Mouse (Mus musculus): ENCODE data around the gene Cacul1. TPM values are rescaled to one million over a fixed set of nuclear protein-coding genes. Genes with fewer than 3 reads are reported as not detected.

The Cacul1 gene
- polyA plus RNA-seq, 1 experiment from 2014 or later = 17.6 TPM

DNA sequence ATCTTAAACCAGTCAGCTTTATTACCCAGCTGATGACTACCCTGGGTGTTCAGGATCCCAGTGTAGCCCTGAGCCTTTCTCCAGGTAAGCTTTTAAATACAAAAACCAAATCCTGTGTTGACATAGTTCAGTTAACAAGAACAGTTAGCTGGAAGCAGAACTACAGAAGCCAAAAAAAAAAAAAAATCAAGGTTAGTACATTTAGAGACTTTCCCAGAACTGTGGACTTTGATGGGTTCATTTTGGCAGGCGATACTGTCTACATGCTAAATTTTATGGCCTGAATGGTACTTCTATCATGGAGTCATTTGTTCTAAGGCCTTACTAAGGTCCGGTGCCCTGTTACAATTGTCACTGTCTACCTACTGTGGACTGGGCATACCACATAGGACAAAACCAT is 8.8 kb upstream of the Cacul1 start:
- no peak overlapping the region for H3K27ac ChIP-seq (ENCODE audit: low read length)
- 94% methylated on average over 2 of the region's 2 CpGs for WGBS
- no peak overlapping the region for H3K9ac ChIP-seq (replicated peaks; ENCODE audit: low read depth, low read length)
- H3K36me3 ChIP-seq (ENCODE audit: control insufficient read depth, insufficient read depth) = no peaks in the 10 kb centered on the region
- no peaks in the 10 kb centered on the region for H3K4me1 ChIP-seq (replicated peaks; ENCODE audit: control insufficient read depth, insufficient read depth, low read length)
- H3K9me3 ChIP-seq (ENCODE audit: control insufficient read depth, low read length) = no peaks in the 10 kb centered on the region
- H3K4me2 ChIP-seq (ENCODE audit: low read length) = no peak overlapping the region
- no peak overlapping the region for H3K4me3 ChIP-seq (replicated peaks; ENCODE audit: low read length)
- H3K27me3 ChIP-seq (replicated peaks; ENCODE audit: control insufficient read depth, insufficient read depth, low read length) = no peaks in the 10 kb centered on the region
- no peak for ATAC-seq

DNA sequence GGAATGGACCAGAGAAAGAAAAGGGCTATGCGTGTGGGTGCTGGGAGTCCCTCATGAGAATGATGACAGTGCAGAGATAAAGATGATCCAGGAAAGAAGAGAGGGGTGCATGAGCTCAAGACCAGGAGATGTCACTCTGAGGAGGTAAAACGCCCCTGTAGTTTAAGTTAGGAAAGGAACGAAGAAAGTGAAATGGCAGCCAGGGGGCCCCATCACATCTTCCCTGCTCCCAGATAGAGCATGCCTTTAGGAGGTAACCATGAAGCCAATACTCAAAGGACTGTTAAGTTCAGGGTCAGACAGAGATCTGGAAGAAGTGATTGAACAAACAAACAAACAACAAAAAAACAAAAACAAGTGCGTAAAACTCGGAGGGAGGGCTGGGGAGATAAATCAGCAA is 5.8 kb upstream of the Cacul1 start:
- WGBS = 75% methylated on average over 5 of the region's 5 CpGs
- H3K9ac ChIP-seq (replicated peaks; ENCODE audit: low read depth, low read length) = no peak overlapping the region
- no peak overlapping the region for H3K27ac ChIP-seq (ENCODE audit: low read length)
- no peaks in the 10 kb centered on the region for H3K36me3 ChIP-seq (ENCODE audit: control insufficient read depth, insufficient read depth)
- H3K4me1 ChIP-seq (replicated peaks; ENCODE audit: control insufficient read depth, insufficient read depth, low read length) = no peaks in the 10 kb centered on the region
- no peak overlapping the region for H3K4me3 ChIP-seq (replicated peaks; ENCODE audit: low read length)
- H3K4me2 ChIP-seq (ENCODE audit: low read length) = no peak overlapping the region
- no peak for ATAC-seq
- no peaks in the 10 kb centered on the region for H3K9me3 ChIP-seq (ENCODE audit: control insufficient read depth, low read length)
- H3K27me3 ChIP-seq (replicated peaks; ENCODE audit: control insufficient read depth, insufficient read depth, low read length) = no peaks in the 10 kb centered on the region

DNA sequence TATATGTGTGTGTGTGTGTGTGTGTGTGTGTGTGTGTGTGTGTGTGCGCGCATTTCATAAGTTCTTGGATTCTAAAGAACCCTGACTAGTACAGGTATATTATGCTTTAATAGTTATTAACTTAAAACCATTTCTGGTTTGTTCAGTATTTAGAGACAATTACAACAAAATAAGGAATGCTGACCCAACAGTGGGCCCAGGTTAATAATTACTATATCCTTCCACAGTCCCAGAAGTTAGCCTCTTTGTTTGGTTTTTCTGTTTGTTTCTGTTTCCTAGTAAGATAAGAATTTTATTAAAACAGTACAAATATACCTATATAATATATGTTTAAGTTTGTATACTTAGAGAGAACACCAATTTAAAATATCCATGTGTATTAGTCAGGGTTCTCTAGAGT is 2.4 kb upstream of the Cacul1 start:
- ATAC-seq = no peak
- Histone ChIP-seq H3K4me1 (replicated peaks; ENCODE audit: control insufficient read depth, insufficient read depth, low read length) (peaks cover 12% of the 10 kb centered on the region), H3K4me2 (ENCODE audit: low read length) (no peak overlapping the region), H3K9me3 (ENCODE audit: control insufficient read depth, low read length) (no peaks in the 10 kb centered on the region), H3K36me3 (ENCODE audit: control insufficient read depth, insufficient read depth) (no peaks in the 10 kb centered on the region), H3K9ac (replicated peaks; ENCODE audit: low read depth, low read length) (no peak overlapping the region), H3K27ac (ENCODE audit: low read length) (no peak overlapping the region), H3K4me3 (replicated peaks; ENCODE audit: low read length) (no peak overlapping the region), H3K27me3 (replicated peaks; ENCODE audit: control insufficient read depth, insufficient read depth, low read length) (no peaks in the 10 kb centered on the region)
- 94% methylated on average over 2 of the region's 2 CpGs for WGBS

DNA sequence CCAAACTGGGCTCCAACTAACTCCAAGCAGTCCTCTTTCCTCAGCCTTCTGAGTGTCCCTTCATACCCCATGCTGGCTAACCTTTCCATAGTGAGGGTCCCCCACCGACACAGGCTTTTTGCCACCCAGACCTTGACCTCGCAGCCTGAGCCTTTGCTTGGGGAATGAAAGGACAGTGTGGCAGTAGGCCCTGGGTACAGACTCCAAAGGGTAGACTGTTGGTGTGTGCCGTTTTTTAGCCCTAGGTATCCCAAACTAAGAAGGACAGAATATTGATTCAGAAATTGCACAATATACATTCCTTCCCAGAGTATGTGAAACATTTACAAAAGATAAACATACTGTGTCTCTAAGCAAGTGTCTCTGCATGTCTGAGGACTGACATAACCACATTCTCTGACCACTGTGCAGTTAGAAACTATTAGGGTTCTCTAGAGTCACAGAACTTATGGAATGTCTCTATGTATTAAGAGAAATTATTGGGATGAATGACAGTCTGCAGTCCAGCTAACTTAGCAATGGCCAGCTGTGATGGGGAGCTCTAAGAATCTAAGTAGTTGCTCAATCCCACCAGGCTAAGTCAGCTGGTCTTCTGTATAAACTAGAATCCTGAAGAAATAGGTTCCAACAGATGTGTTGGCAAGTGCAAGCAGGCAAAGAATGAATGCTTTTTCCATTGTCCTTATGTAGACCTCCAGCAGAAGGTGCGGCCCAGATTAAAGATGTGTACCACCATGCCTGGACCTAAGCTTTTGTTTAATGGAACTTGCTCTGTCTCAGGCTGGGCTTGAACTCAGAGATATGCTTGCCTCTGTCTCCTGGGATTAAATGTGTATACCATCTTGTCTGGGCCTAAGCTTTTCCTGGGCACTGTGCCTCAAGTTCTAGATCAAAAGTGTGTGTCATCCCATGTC is 809 bp upstream of the Cacul1 start:
- peak overlapping the region; percentile 76 for H3K27ac ChIP-seq (ENCODE audit: low read length)
- ATAC-seq = peak; percentile 60
- H3K27me3 ChIP-seq (replicated peaks; ENCODE audit: control insufficient read depth, insufficient read depth, low read length) = no peaks in the 10 kb centered on the region
- no peaks in the 10 kb centered on the region for H3K9me3 ChIP-seq (ENCODE audit: control insufficient read depth, low read length)
- no peaks in the 10 kb centered on the region for H3K36me3 ChIP-seq (ENCODE audit: control insufficient read depth, insufficient read depth)
- H3K4me2 ChIP-seq (ENCODE audit: low read length) = peak overlapping the region; percentile 72
- H3K4me3 ChIP-seq (replicated peaks; ENCODE audit: low read length) = peak overlapping the region; percentile 100
- peaks cover 20% of the 10 kb centered on the region for H3K4me1 ChIP-seq (replicated peaks; ENCODE audit: control insufficient read depth, insufficient read depth, low read length)
- 38% methylated on average over 4 of the region's 4 CpGs for WGBS
- peak overlapping the region; percentile 98 for H3K9ac ChIP-seq (replicated peaks; ENCODE audit: low read depth, low read length)

DNA sequence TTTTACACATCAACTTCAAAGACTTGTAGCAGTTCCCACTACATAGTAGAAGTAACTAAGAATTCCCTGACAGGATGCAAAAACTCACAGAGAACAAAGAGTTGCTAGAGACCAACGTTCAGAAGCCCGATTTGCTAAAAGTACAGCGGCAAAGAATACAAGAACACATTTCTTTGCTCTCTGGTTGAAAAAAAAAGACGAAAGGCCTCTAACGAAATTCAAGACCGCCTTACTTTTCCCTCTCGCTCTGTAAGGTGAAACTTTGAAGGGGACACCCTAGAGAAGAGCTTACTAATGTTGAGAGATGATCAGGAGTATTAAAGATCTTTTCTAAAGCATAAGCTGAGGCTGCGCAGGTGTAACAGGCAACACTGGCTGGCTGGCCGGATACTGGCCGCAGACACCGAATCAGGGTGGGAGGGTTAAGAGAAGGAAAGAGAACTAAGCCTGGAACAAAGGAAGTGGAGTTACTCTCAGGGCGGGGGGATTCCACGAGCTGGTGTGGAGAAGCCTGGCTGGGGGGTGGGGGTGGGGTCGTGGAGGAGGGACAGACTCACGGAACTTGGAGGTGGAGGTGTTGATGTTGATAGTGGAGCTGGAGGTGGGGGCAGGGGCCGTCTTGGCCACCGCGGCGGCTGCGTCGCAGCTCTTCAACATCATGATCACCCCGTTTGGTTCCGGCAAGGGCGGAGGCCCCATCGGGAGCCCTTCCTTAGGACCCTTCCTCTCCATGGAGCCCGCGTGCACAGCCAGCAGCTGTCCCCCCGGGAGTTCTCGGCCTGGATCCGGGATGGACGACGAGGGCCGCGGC is 849 bp downstream of the Cacul1 start:
- peak overlapping the region; percentile 98 for H3K9ac ChIP-seq (replicated peaks; ENCODE audit: low read depth, low read length)
- WGBS = 1% methylated on average over 26 of the region's 34 CpGs
- peak overlapping the region; percentile 100 for H3K4me3 ChIP-seq (replicated peaks; ENCODE audit: low read length)
- peak overlapping the region; percentile 72 for H3K4me2 ChIP-seq (ENCODE audit: low read length)
- ATAC-seq = peak; percentile 54
- H3K9me3 ChIP-seq (ENCODE audit: control insufficient read depth, low read length) = no peaks in the 10 kb centered on the region
- peak overlapping the region; percentile 76 for H3K27ac ChIP-seq (ENCODE audit: low read length)
- no peaks in the 10 kb centered on the region for H3K36me3 ChIP-seq (ENCODE audit: control insufficient read depth, insufficient read depth)
- no peaks in the 10 kb centered on the region for H3K27me3 ChIP-seq (replicated peaks; ENCODE audit: control insufficient read depth, insufficient read depth, low read length)
- peaks cover 24% of the 10 kb centered on the region for H3K4me1 ChIP-seq (replicated peaks; ENCODE audit: control insufficient read depth, insufficient read depth, low read length)

DNA sequence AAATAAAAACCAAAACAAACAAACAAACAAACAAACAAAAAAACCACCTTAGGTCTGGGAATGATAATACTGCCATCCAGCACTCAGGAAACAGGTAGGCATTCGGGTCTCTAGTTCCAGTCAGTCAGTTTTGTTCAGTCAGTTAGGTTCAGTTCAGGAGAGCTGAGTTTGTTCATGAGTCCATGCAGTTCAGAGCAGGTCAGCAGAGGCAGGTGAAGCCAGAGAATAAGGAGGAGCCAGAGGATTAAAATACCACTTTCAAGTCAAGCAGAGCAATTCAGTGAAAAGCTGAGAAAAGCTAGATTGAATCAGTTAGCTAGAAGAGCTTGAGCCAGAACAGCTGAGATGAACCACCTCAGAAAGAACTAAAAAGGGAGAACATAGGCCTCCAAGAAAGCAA is 4.1 kb downstream of the Cacul1 start:
- H3K9ac ChIP-seq (replicated peaks; ENCODE audit: low read depth, low read length) = no peak overlapping the region
- H3K4me2 ChIP-seq (ENCODE audit: low read length) = no peak overlapping the region
- peaks cover 30% of the 10 kb centered on the region for H3K4me1 ChIP-seq (replicated peaks; ENCODE audit: control insufficient read depth, insufficient read depth, low read length)
- H3K27ac ChIP-seq (ENCODE audit: low read length) = no peak overlapping the region
- no peak overlapping the region for H3K4me3 ChIP-seq (replicated peaks; ENCODE audit: low read length)
- 91% methylated on average over 1 of the region's 1 CpGs for WGBS
- no peaks in the 10 kb centered on the region for H3K27me3 ChIP-seq (replicated peaks; ENCODE audit: control insufficient read depth, insufficient read depth, low read length)
- no peaks in the 10 kb centered on the region for H3K9me3 ChIP-seq (ENCODE audit: control insufficient read depth, low read length)
- no peak for ATAC-seq
- H3K36me3 ChIP-seq (ENCODE audit: control insufficient read depth, insufficient read depth) = no peaks in the 10 kb centered on the region

DNA sequence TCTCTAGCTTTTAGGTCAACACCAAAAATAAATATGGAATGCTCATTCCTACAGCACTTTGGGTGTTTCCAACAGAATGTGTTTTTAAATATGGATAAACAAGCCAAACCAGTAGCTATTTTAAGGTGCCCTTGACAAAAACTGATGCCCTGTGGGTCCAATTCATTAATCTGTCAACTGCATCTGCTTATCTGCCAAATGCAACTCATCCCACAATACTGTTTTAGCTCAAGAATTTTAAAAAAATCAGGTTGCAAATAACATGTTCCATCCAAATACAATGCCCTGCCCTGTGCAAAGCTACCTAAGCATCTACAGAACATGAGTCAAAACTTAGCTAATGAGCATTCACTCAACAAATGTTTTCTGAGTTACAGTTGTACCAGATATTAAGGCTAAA is 20.3 kb downstream of the Cacul1 start:
- H3K9me3 ChIP-seq (ENCODE audit: control insufficient read depth, low read length) = no peaks in the 10 kb centered on the region
- H3K36me3 ChIP-seq (ENCODE audit: control insufficient read depth, insufficient read depth) = peaks cover 3% of the 10 kb centered on the region; the same call in 1 of the 2 replicates
- H3K4me3 ChIP-seq (replicated peaks; ENCODE audit: low read length) = no peak overlapping the region
- no peaks in the 10 kb centered on the region for H3K4me1 ChIP-seq (replicated peaks; ENCODE audit: control insufficient read depth, insufficient read depth, low read length)
- H3K9ac ChIP-seq (replicated peaks; ENCODE audit: low read depth, low read length) = no peak overlapping the region
- ATAC-seq = no peak
- no peak overlapping the region for H3K27ac ChIP-seq (ENCODE audit: low read length)
- H3K4me2 ChIP-seq (ENCODE audit: low read length) = no peak overlapping the region
- H3K27me3 ChIP-seq (replicated peaks; ENCODE audit: control insufficient read depth, insufficient read depth, low read length) = no peaks in the 10 kb centered on the region

DNA sequence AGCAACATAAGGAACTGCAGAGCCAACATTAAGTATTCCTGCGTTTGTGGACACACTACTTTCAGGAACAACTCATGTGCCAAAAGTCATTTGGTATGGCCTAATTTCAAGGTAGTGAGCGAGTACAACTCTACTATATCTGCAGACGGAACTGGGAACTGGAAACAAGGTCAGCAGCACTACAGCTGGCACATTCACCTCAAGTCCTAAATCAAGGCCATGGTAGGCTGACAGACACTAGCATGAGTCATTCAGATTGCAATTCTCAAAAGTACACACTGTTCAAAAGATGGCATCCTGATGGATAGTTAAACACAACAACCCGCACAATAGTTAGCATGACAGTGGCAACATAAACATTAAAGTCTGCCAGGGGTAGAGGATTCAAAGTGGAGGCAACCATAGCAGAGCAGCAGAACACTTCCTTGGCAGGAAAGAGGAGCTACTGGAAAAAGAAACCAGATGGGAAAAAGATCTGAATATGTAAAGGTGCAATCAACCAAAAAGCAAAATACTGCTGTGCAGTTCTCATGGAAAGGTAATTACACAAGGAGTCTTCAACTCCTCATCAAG is 25.9 kb downstream of the Cacul1 start:
- Histone ChIP-seq H3K4me1 (replicated peaks; ENCODE audit: control insufficient read depth, insufficient read depth, low read length) (0 out of 2 replicates have a peak, but pooled peaks cover 3% of the 10 kb centered on the region), H3K36me3 (ENCODE audit: control insufficient read depth, insufficient read depth) (no peaks in the 10 kb centered on the region), H3K27me3 (replicated peaks; ENCODE audit: control insufficient read depth, insufficient read depth, low read length) (no peaks in the 10 kb centered on the region), H3K27ac (ENCODE audit: low read length) (no peak overlapping the region), H3K9me3 (ENCODE audit: control insufficient read depth, low read length) (no peaks in the 10 kb centered on the region), H3K4me3 (replicated peaks; ENCODE audit: low read length) (no peak overlapping the region), H3K4me2 (ENCODE audit: low read length) (no peak overlapping the region), H3K9ac (replicated peaks; ENCODE audit: low read depth, low read length) (no peak overlapping the region)
- 68% methylated on average over 4 of the region's 4 CpGs for WGBS
- 0 out of 2 replicates have a peak, but pooled peaks have one; percentile 54 for ATAC-seq

DNA sequence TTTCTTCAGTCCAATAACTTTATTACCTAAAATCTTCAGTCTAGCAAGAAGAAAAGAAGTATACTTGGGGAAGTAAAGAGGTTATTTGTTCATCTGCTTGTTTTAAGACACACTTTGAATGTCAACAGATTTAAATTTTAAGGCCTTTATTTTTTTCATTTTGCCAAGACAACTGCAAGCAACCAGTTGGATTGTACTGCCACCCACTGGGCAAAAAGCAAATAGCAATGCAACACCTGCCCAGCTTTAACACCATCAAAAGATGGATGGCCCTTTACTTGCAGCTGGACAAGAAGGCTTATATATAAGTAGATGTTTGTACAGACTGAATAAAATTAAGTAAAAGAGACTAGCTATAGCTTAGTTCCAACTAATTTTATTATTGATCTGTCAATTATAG is 27.3 kb downstream of the Cacul1 start:
- Histone ChIP-seq H3K4me2 (ENCODE audit: low read length) (no peak overlapping the region), H3K27me3 (replicated peaks; ENCODE audit: control insufficient read depth, insufficient read depth, low read length) (no peaks in the 10 kb centered on the region), H3K27ac (ENCODE audit: low read length) (no peak overlapping the region), H3K9ac (replicated peaks; ENCODE audit: low read depth, low read length) (no peak overlapping the region), H3K9me3 (ENCODE audit: control insufficient read depth, low read length) (no peaks in the 10 kb centered on the region), H3K4me1 (replicated peaks; ENCODE audit: control insufficient read depth, insufficient read depth, low read length) (0 out of 2 replicates have a peak, but pooled peaks cover 3% of the 10 kb centered on the region), H3K36me3 (ENCODE audit: control insufficient read depth, insufficient read depth) (no peaks in the 10 kb centered on the region; the same call in 1 of the 2 replicates), H3K4me3 (replicated peaks; ENCODE audit: low read length) (no peak overlapping the region)
- no peak for ATAC-seq

Measured in forebrain, embryonic 16.5 days (tissue).